Mouse (Mus musculus) limb, embryonic 12.5 days (tissue): ENCODE results near the gene Ints11. TPM values are rescaled to one million over a fixed set of nuclear protein-coding genes. Genes with fewer than 3 reads are reported as not detected.

Experiments
- ATAC-seq: fragments of 200-750 bp; cut with Nextera tagmentation; 2 replicates; pipeline ENCODE4 v1.8.0; 2017; ENCODE audit warnings: low read depth, moderate TSS enrichment; ENCODE audit not compliant: insufficient number of reproducible peaks, insufficient read depth, low FRiP score, low TSS enrichment
- H3K27ac ChIP-seq: fragments of 300-500 bp; sonication (generic); 2 replicates; pipeline ENCODE4 v1.5.1; 2016; ENCODE audit warnings: mild to moderate bottlenecking, moderate library complexity
- H3K27me3 ChIP-seq: fragments of 300-500 bp; sonication (generic); 2 replicates; pipeline ENCODE4 v1.6.1; 2016; ENCODE audit warnings: mild to moderate bottlenecking, moderate library complexity
- H3K36me3 ChIP-seq: fragments of 300-500 bp; sonication (generic); 2 replicates; pipeline ENCODE4 v1.6.1; 2016; ENCODE audit warnings: mild to moderate bottlenecking, moderate library complexity
- H3K4me1 ChIP-seq: fragments of 300-500 bp; sonication (generic); replicated peaks from 2 replicates; pipeline ENCODE4 v1.6.1; 2016
- H3K4me2 ChIP-seq: fragments of 300-500 bp; sonication (generic); 2 replicates; pipeline ENCODE4 v1.6.1; 2016; ENCODE audit warnings: mild to moderate bottlenecking, moderate library complexity
- H3K4me3 ChIP-seq: fragments of 300-500 bp; sonication (generic); replicated peaks from 2 replicates; pipeline ENCODE4 v1.5.1; 2016; ENCODE audit warnings: mild to moderate bottlenecking
- H3K9ac ChIP-seq: fragments of 300-500 bp; sonication (generic); replicated peaks from 2 replicates; pipeline ENCODE4 v1.6.1; 2016; ENCODE audit warnings: mild to moderate bottlenecking, moderate library complexity
- H3K9me3 ChIP-seq: fragments of 300-500 bp; sonication (generic); 2 replicates; pipeline ENCODE4 v1.6.1; 2016; ENCODE audit warnings: mild to moderate bottlenecking, moderate library complexity
- WGBS: fragments of 180-500 bp; shearing (Covaris S2); methylation state at CpG from one replicate; pipeline ENCODE4 v1.1.7; 2016; 5-methylcytosine and 5-hydroxymethylcytosine counted together
- microRNA-seq: library from miRNA; unstranded; fragments of <30 nt; microRNA quantifications from one replicate; pipeline ENCODE4, GENCODE M21; 2017
- polyA plus RNA-seq: library from polyadenylated mRNA; unstranded; fragments of >200 nt; fragmentation: Nextera tagmentation; extraction: Ambion mirVana; gene quantifications from 2 replicates; pipeline ENCODE4 v1.2.1, GENCODE M21; 2016

The Ints11 gene
- polyA plus RNA-seq, 1 experiment from 2014 or later: 82.0 TPM

GRCm38 (mm10) chr4:155906125-155906524, 36.8 kb downstream of the Ints11 start:
- 85% methylated on average over 9 of the region's 9 CpGs for WGBS
- Histone ChIP-seq H3K4me2 (no peak overlapping the region), H3K36me3 (peaks cover 61% of the 10 kb centered on the region)

GRCm38 (mm10) chr4:155907003-155907402, 37.7 kb downstream of the Ints11 start:
- Histone ChIP-seq H3K27me3 (no peaks in the 10 kb centered on the region), H3K4me2 (no peak overlapping the region), H3K4me1 (0 out of 2 replicates have a peak, but pooled peaks cover 3% of the 10 kb centered on the region), H3K9me3 (no peaks in the 10 kb centered on the region), H3K9ac (no peak overlapping the region), H3K4me3 (no peak overlapping the region), H3K27ac (no peak overlapping the region), H3K36me3 (peaks cover 52% of the 10 kb centered on the region)
- 84% methylated on average over 11 of the region's 11 CpGs for WGBS
- ATAC-seq: no peak

More at GRCm38 (mm10) chr4:155906125-155906524, 36.8 kb downstream of the Ints11 start:
- no peak overlapping the region for H3K9ac ChIP-seq
- H3K4me3 ChIP-seq: no peak overlapping the region
- H3K27me3 ChIP-seq: no peaks in the 10 kb centered on the region
- no peaks in the 10 kb centered on the region for H3K9me3 ChIP-seq
- H3K27ac ChIP-seq: no peak overlapping the region
- ATAC-seq: no peak
- 0 out of 2 replicates have a peak, but pooled peaks cover 3% of the 10 kb centered on the region for H3K4me1 ChIP-seq

- ATAC-seq: no peak
- Histone ChIP-seq H3K9ac (no peak overlapping the region), H3K36me3 (peaks cover 39% of the 10 kb centered on the region), H3K9me3 (no peaks in the 10 kb centered on the region), H3K27ac (no peak overlapping the region), H3K4me1 (0 out of 2 replicates have a peak, but pooled peaks cover 3% of the 10 kb centered on the region), H3K4me2 (no peak overlapping the region), H3K27me3 (no peaks in the 10 kb centered on the region), H3K4me3 (no peak overlapping the region)
- WGBS: 79% methylated on average over 7 of the region's 7 CpGs
Observed at GRCm38 (mm10) chr4:155908281-155908680, 38.9 kb downstream of the Ints11 start.

GRCm38 (mm10) chr4:155908751-155909150, 39.4 kb downstream of the Ints11 start:
- no peaks in the 10 kb centered on the region for H3K9me3 ChIP-seq
- 0 out of 2 replicates have a peak, but pooled peaks cover 3% of the 10 kb centered on the region for H3K4me1 ChIP-seq
- ATAC-seq: no peak
- 88% methylated on average over 4 of the region's 4 CpGs for WGBS
- no peak overlapping the region for H3K4me3 ChIP-seq
- no peaks in the 10 kb centered on the region for H3K27me3 ChIP-seq
- no peak overlapping the region for H3K9ac ChIP-seq
- H3K36me3 ChIP-seq: peaks cover 35% of the 10 kb centered on the region
- H3K4me2 ChIP-seq: no peak overlapping the region
- no peak overlapping the region for H3K27ac ChIP-seq

GRCm38 (mm10) chr4:155932031-155932430, 62.7 kb downstream of the Ints11 start:
- Histone ChIP-seq H3K9ac (no peak overlapping the region), H3K4me3 (no peak overlapping the region), H3K4me1 (no peaks in the 10 kb centered on the region), H3K9me3 (no peaks in the 10 kb centered on the region), H3K27ac (no peak overlapping the region), H3K36me3 (no peaks in the 10 kb centered on the region), H3K4me2 (no peak overlapping the region), H3K27me3 (no peaks in the 10 kb centered on the region)
- no peak for ATAC-seq
- WGBS: 66% methylated on average over 1 of the region's 1 CpGs

Small RNA genes within 50 kb of the gene (microRNA-seq; reads per million reads assigned to microRNA genes)
- not detected for gene Gm22991

Other genes with a start within 250 kb of the Ints11 start
- gene Cdk11b, start 244.7 kb upstream of the Ints11 start, polyA plus RNA-seq: 78.4 and 82.4 TPM in 2 replicates
- not detected in 2 replicates for gene Gm10563, start 224.1 kb upstream of the Ints11 start, polyA plus RNA-seq
- gene Mmp23, start 216.2 kb upstream of the Ints11 start, polyA plus RNA-seq: 16.0 and 16.3 TPM in 2 replicates
- 36.5 and 37.2 TPM in 2 replicates for gene Mib2, start 200.3 kb upstream of the Ints11 start, polyA plus RNA-seq
- gene Fndc10, start 175.2 kb upstream of the Ints11 start, polyA plus RNA-seq: 9.3 and 11.2 TPM in 2 replicates
- gene Ssu72, start 164.7 kb upstream of the Ints11 start, polyA plus RNA-seq: 143 and 145 TPM in 2 replicates
- 1.4 and 1.6 TPM in 2 replicates for gene Tmem240, start 134.7 kb upstream of the Ints11 start, polyA plus RNA-seq
- 104 and 108 TPM in 2 replicates for gene Atad3a, start 108.5 kb upstream of the Ints11 start, polyA plus RNA-seq
- 8.3 and 8.8 TPM in 2 replicates for gene Vwa1, start 94.8 kb upstream of the Ints11 start, polyA plus RNA-seq
- gene Tmem88b, start 83.7 kb upstream of the Ints11 start, polyA plus RNA-seq: 0.50 and 0.91 TPM in 2 replicates
- 0.18 TPM in 1 of 2 replicates, not detected in the other for gene Ankrd65, start 79.1 kb upstream of the Ints11 start, polyA plus RNA-seq
- gene Mrpl20, start 66.7 kb upstream of the Ints11 start, polyA plus RNA-seq: 217 and 228 TPM in 2 replicates
- gene Ccnl2, start 57.1 kb upstream of the Ints11 start, polyA plus RNA-seq: 241 and 256 TPM in 2 replicates
- 146 and 151 TPM in 2 replicates for gene Aurkaip1, start 38.3 kb upstream of the Ints11 start, polyA plus RNA-seq
- 44.9 and 62.1 TPM in 2 replicates for gene Mxra8, start 29.9 kb upstream of the Ints11 start, polyA plus RNA-seq
- gene Dvl1, start 22.1 kb upstream of the Ints11 start, polyA plus RNA-seq: 5.5 and 14.7 TPM in 2 replicates
- gene Tas1r3, start 6.2 kb upstream of the Ints11 start, polyA plus RNA-seq: 0.39 and 0.74 TPM in 2 replicates
- 13.6 and 14.2 TPM in 2 replicates for gene Cptp, start 106 bp upstream of the Ints11 start, polyA plus RNA-seq
- gene Pusl1, start 22.2 kb downstream of the Ints11 start, polyA plus RNA-seq: 45.4 and 48.5 TPM in 2 replicates
- 18.4 and 25.5 TPM in 2 replicates for gene Acap3, start 22.3 kb downstream of the Ints11 start, polyA plus RNA-seq
- gene Ube2j2, start 74.3 kb downstream of the Ints11 start, polyA plus RNA-seq: 165 and 169 TPM in 2 replicates
- gene C1qtnf12, start 92.8 kb downstream of the Ints11 start, polyA plus RNA-seq: 27.1 and 31.6 TPM in 2 replicates
- gene B3galt6, start 123.1 kb downstream of the Ints11 start, polyA plus RNA-seq: 16.1 and 16.8 TPM in 2 replicates
- 131 and 139 TPM in 2 replicates for gene Sdf4, start 123.3 kb downstream of the Ints11 start, polyA plus RNA-seq
- 0.84 and 0.92 TPM in 2 replicates for gene Tnfrsf4, start 144.3 kb downstream of the Ints11 start, polyA plus RNA-seq
- gene Tnfrsf18, start 156.6 kb downstream of the Ints11 start, polyA plus RNA-seq: 1.8 and 1.9 TPM in 2 replicates
- 0.58 and 1.3 TPM in 2 replicates for gene Ttll10, start 189.9 kb downstream of the Ints11 start, polyA plus RNA-seq
- 59.9 and 63.1 TPM in 2 replicates for gene 9430015G10Rik, start 240.4 kb downstream of the Ints11 start, polyA plus RNA-seq